Mouse (Mus musculus) forebrain, embryonic 14.5 days (tissue): Measurements from ENCODE around the gene Car5a. TPM values are rescaled to one million over a fixed set of nuclear protein-coding genes. Genes with fewer than 3 reads are reported as not detected.

Source experiments
- microRNA-seq: library from miRNA; unstranded; fragments of <30 nt; microRNA quantifications from one replicate; pipeline ENCODE4, GENCODE M21; 2016
- polyA plus RNA-seq: library from polyadenylated mRNA; unstranded; fragments of >200 nt; fragmentation: Nextera tagmentation; extraction: Ambion mirVana; gene quantifications from 2 replicates; pipeline ENCODE4 v1.2.1, GENCODE M21; 2014

Car5a gene
- polyA plus RNA-seq, 1 experiment from 2014 or later: 0.28 TPM

Small RNAs within 50 kb of the gene (microRNA-seq; reads per million reads assigned to microRNA genes)
- 0.40 reads per million for gene Mir7237

Other genes starting within 250 kb of the Car5a start
- 44.1 and 55.9 TPM in 2 replicates for gene Jph3, start 215.3 kb downstream of the Car5a start, polyA plus RNA-seq
- gene Klhdc4, start 115.3 kb downstream of the Car5a start, polyA plus RNA-seq: 40.3 and 41.3 TPM in 2 replicates
- gene Slc7a5, start 37.2 kb downstream of the Car5a start, polyA plus RNA-seq: 37.9 and 39.7 TPM in 2 replicates
- gene Banp, start 4.8 kb upstream of the Car5a start, polyA plus RNA-seq: 47.2 and 57.7 TPM in 2 replicates